Mouse (Mus musculus) granulocyte monocyte progenitor cell, adult 5-6 weeks (primary cell): ENCODE measurements at regions not wholly inside any gene's neighbourhood (a gene's known extent, or its start where the extent isn't known, plus 50 kb on each side); places are given as distances from the start of the nearest gene placed in this dataset.
A peak's percentile ranks its signal among the peaks of the same experiment; 100 is the strongest.

Experiments used
- ATAC-seq: replicated peaks from 2 replicates; pipeline ENCODE4 v1.8.0; 2016; ENCODE audit warnings: mild to moderate bottlenecking, moderate TSS enrichment, inconsistent platforms; ENCODE audit not compliant: poor library complexity, severe bottlenecking

DNA sequence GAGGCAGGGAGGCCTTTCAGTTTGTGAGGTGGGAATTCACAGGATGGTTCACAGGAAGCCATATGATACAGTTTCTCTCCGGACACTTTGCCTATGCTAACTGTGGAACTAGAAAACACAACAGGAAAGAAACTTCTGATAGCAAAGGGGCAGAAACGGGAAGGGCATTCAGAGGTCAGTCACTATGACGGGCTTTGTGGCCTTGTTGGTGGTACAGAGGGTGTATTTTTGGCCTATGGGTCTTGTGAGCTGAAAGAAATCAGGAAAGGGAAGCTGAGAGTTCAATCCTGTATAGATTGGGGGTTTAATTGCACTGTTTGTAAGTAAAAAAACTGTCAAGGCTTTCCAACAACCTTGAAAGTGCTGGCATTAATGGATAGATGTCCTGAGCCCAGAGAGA lies 56.5 kb upstream of the Bmp2 start:
- ATAC-seq: peak; percentile 67

DNA sequence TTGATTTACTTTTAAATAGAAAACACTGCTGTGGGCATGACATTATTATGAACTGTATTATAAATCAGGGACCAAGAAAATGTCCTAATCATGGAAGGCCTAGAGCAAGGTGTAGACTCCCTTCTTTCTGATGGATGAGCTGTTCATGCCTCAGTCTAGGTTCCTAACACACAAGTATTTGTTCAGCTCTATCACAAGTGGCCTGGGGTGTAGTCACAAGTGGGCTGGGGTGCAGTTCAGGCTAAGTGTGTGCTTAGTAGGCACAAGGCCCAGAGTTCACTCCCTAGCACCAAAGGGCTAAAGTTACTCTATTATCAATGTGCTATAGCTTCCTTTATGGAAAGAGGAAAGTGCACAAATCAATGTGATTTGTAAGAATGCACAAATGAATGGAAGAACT lies 55.6 kb upstream of the Bmp2 start:
- ATAC-seq: no peak

DNA sequence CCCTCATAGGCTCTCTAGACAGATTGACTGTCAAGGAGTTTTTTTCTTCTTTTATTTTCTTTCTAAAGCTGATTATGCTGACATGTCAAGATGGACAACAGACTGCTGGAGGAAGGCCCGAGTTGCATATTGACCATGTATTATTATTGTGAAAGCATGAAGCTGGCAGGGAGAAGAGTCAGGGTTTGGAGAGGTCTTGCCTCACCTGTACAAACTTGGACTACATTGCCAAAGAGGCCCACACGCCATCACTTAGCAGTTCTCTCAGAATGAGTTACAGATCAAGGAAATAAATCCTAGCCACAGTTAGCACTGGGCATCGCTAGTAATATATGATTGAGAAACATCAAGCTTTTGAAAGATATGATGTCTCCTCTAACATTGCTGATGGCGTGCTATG lies 54.9 kb upstream of the Bmp2 start:
- peak; percentile 17; the same call in 1 of the 2 replicates for ATAC-seq

DNA sequence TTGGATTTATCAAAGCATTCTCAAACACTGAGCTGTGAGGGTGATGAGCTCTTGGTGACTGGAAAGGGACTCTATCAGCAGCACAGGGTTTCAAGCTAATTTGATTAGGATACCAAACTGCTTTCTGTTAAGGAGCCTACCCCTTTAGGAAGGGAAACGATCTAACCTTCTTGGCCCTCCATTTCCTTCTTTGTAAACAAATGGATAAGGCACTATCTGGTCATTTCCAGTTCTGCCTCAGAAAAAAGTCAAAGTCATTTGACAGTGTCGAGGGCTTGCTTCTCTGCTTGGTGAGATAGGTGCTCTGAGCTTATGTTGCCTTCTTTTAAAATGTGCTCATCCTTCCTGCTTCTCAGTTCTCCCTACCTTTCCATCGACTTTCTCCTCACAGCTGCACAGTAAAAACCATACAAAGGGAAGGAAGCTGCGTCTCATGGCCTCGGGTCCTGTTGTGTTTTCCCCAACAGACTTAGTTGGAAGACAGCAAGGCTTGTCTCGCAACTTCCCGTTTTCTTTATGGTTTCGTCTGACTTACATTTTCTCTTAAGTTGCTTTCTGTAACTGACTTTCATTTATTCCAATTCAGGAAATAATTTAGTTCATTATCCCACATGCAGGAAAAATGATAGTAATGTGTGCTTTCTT lies 54.3 kb upstream of the Bmp2 start:
- peak; percentile 81 for ATAC-seq

DNA sequence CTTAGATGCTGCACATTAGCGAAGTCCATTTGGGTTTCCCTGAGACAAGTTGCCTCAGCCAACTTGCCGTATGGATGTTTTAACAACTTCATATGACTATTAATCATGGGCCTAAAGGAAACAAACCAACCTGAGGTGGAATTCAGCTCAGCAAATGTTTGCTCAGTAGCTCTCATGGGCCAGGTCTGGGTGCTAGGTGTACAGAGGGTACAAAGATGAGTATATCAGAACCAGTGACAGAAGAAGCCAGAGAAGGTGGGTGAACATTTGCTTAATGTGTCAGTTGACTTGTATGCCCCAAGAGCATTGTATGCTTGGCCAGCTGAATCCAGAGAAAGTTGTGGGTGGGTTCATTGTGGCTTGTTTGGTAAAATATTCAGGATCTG lies 53.8 kb upstream of the Bmp2 start:
- ATAC-seq: peak; percentile 1; the same call in 1 of the 2 replicates

DNA sequence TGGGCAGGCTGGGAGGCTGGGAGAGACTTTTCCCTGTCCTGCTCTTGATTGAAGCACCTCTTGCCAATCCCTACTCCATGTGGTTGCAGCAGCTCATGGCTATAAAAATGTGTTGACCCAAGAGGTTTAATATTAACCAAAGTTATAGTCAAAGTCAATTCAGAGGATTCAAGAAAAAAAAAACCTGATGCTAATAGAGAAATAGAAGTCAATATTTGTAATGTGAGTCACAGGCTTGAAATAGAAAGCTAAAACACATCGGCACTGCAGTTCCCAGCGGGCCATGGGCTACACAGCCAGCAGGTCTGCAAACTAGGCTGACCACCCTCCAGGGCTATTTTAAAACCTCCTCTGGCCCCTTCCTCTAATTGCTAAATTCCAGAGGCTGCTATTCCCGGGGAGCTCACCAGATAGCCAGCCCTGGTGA lies 53.2 kb upstream of the Bmp2 start:
- ATAC-seq: no peak

DNA sequence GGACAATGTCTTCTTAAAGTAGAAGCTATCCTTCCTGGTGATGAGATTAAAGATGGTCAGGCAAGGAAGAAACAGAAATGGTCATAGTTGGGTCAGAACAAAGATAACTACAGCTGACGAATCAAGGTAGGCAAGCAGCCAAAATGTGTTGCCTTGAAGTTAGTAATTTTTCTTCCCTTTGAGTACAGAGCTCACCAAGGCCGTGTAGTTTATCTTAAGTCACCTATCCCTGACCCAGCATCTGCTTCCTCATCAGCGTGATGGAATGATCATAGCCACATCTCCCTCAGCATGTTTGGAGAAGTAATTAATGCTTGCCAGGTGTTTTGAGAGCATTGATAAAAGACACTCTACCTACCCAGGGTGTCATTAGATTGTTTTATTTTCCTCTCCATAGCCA lies 52.1 kb upstream of the Bmp2 start:
- no peak for ATAC-seq
